Mouse (Mus musculus) fat pad, adult 2 months (tissue): ENCODE data around the gene Chst14.

Source experiments
- DNase-seq: peaks from one replicate; pipeline ENCODE4 v3.0.0-alpha.2; 2011; ENCODE audit warnings: low read depth, low spot score; ENCODE audit errors: extremely low read depth

The Chst14 gene

GRCm38 (mm10) chr2:118926361-118926997, at the start of gene Chst14:
Gene Chst14 (plus strand): TSS chr2:118926496.
- DNase-seq = no peak

- no peak for DNase-seq
Measured at GRCm38 (mm10) chr2:118881019-118881418, 45.3 kb upstream of the Chst14 start.

- DNase-seq = no peak
Measured at GRCm38 (mm10) chr2:118881956-118882355, 44.3 kb upstream of the Chst14 start.

- peak; percentile 45 for DNase-seq
Measured at GRCm38 (mm10) chr2:118882840-118883679, 43.2 kb upstream of the Chst14 start.

GRCm38 (mm10) chr2:118887440-118887839, 38.9 kb upstream of the Chst14 start:
- DNase-seq = no peak

- DNase-seq = no peak
Measured at GRCm38 (mm10) chr2:118887845-118888548, 38.3 kb upstream of the Chst14 start.

- no peak for DNase-seq
Measured at GRCm38 (mm10) chr2:118891173-118891572, 35.1 kb upstream of the Chst14 start.

GRCm38 (mm10) chr2:118895990-118896913, 30.0 kb upstream of the Chst14 start:
- DNase-seq = no peak

GRCm38 (mm10) chr2:118896914-118897291, 29.4 kb upstream of the Chst14 start:
- DNase-seq = no peak

- DNase-seq = no peak
Measured at GRCm38 (mm10) chr2:118897392-118897791, 28.9 kb upstream of the Chst14 start.

GRCm38 (mm10) chr2:118897808-118898207, 28.5 kb upstream of the Chst14 start:
- DNase-seq = no peak

GRCm38 (mm10) chr2:118898771-118899170, 27.5 kb upstream of the Chst14 start:
- DNase-seq = no peak

- DNase-seq = no peak
Measured at GRCm38 (mm10) chr2:118899306-118899705, 27.0 kb upstream of the Chst14 start.

- DNase-seq = no peak
Measured at GRCm38 (mm10) chr2:118899981-118900825, 26.1 kb upstream of the Chst14 start, which contains the start of gene Bahd1. Gene Bahd1 (plus strand): TSS chr2:118900377.

GRCm38 (mm10) chr2:118900826-118901140, 25.5 kb upstream of the Chst14 start:
- DNase-seq = no peak

- peak; percentile 16 for DNase-seq
Measured at GRCm38 (mm10) chr2:118901175-118902031, 24.9 kb upstream of the Chst14 start.

- DNase-seq = no peak
Measured at GRCm38 (mm10) chr2:118902051-118903025, 24.0 kb upstream of the Chst14 start.

- DNase-seq = no peak
Measured at GRCm38 (mm10) chr2:118903333-118903741, 23.0 kb upstream of the Chst14 start.
